Mouse (Mus musculus) midbrain, postnatal 0 days (tissue): ENCODE data around the gene Htr2a. TPM values are rescaled to one million over a fixed set of nuclear protein-coding genes. Genes with fewer than 3 reads are reported as not detected.

Source experiments
- ATAC-seq: fragments of 200-750 bp; cut with Nextera tagmentation; 2 replicates; pipeline ENCODE4 v1.8.0; 2017; ENCODE audit warnings: moderate number of reproducible peaks, mild to moderate bottlenecking, moderate TSS enrichment, moderate library complexity; ENCODE audit not compliant: low FRiP score
- DNase-seq: peaks from one replicate; pipeline ENCODE4 v3.0.0-alpha.2; 2015; ENCODE audit warnings: low spot score
- H3K27ac ChIP-seq: fragments of 300-500 bp; sonication (generic); 2 replicates; pipeline ENCODE4 v1.5.1; 2014; ENCODE audit warnings: low read depth, mild to moderate bottlenecking, low read length, mixed read lengths
- H3K27me3 ChIP-seq: fragments of 300-500 bp; sonication (generic); 2 replicates; pipeline ENCODE4 v1.6.1; 2014; ENCODE audit warnings: low read length, control low read depth, mixed read lengths; ENCODE audit not compliant: insufficient read depth
- H3K36me3 ChIP-seq: fragments of 300-500 bp; sonication (generic); 2 replicates; pipeline ENCODE4 v1.6.1; 2014; ENCODE audit warnings: low read length, control low read depth, mixed read lengths; ENCODE audit not compliant: insufficient read depth
- H3K4me1 ChIP-seq: fragments of 300-500 bp; sonication (generic); 2 replicates; pipeline ENCODE4 v1.6.1; 2014; ENCODE audit warnings: mild to moderate bottlenecking, control low read depth, antibody characterized with exemption, low read length, mixed read lengths; ENCODE audit not compliant: insufficient read depth
- H3K4me2 ChIP-seq: fragments of 300-500 bp; sonication (generic); 2 replicates; pipeline ENCODE4 v1.6.1; 2014; ENCODE audit warnings: low read depth, mild to moderate bottlenecking, low read length, mixed read lengths; ENCODE audit not compliant: poor library complexity, severe bottlenecking
- H3K4me3 ChIP-seq: fragments of 300-500 bp; sonication (generic); 2 replicates; pipeline ENCODE4 v1.5.1; 2014; ENCODE audit warnings: low read depth, mild to moderate bottlenecking, low read length, moderate library complexity
- H3K9ac ChIP-seq: fragments of 300-500 bp; sonication (generic); replicated peaks from 2 replicates; pipeline ENCODE4 v1.6.1; 2014; ENCODE audit warnings: mild to moderate bottlenecking, low read length, moderate library complexity, mixed read lengths; ENCODE audit not compliant: poor library complexity, severe bottlenecking
- H3K9me3 ChIP-seq: fragments of 300-500 bp; sonication (generic); 2 replicates; pipeline ENCODE4 v1.6.1; 2016; ENCODE audit warnings: low read length, control low read depth
- CTCF ChIP-seq: IDR thresholded peaks from 2 replicates; pipeline ENCODE4 v1.5.1; 2016; ENCODE audit warnings: antibody characterized with exemption, mild to moderate bottlenecking
- WGBS: fragments of 180-500 bp; shearing (Covaris S2); extraction: QIAGEN DNeasy Blood & Tissue Kit; methylation state at CpG from one replicate; pipeline ENCODE4 v1.1.7; 2014; 5-methylcytosine and 5-hydroxymethylcytosine counted together
- polyA plus RNA-seq: library from polyadenylated mRNA; unstranded; fragments of >200 nt; fragmentation: Nextera tagmentation; extraction: Ambion mirVana; gene quantifications from 2 replicates; pipeline ENCODE4 v1.2.1, GENCODE M21; 2015
- total RNA-seq: library from RNA; depleted of rRNA; stranded (reverse); fragments of >200 nt; gene quantifications from 2 replicates; pipeline ENCODE4 v1.2.3, GENCODE M21; 2014; rRNA removed

Gene Htr2a
- total and polyA plus RNA-seq, 2 experiments from 2014 or later, result 2.0 to 7.9 TPM

GRCm38 (mm10) chr14:74735471-74735870 is 94.8 kb downstream of the Htr2a start:
- H3K9me3 ChIP-seq, result no peaks in the 10 kb centered on the region
- no peak overlapping the region for H3K4me3 ChIP-seq
- H3K27me3 ChIP-seq, result no peaks in the 10 kb centered on the region
- no peaks in the 10 kb centered on the region for H3K4me1 ChIP-seq
- WGBS, result 91% methylated on average over 6 of the region's 6 CpGs
- H3K36me3 ChIP-seq, result peaks cover 10% of the 10 kb centered on the region
- H3K4me2 ChIP-seq, result no peak overlapping the region
- DNase-seq (no peak), ATAC-seq (no peak)
- TF ChIP-seq CTCF, result no peak
- H3K27ac ChIP-seq, result no peak overlapping the region
- no peak overlapping the region for H3K9ac ChIP-seq

- DNase-seq, result no peak
- H3K9ac ChIP-seq, result no peak overlapping the region
- no peak overlapping the region for H3K4me2 ChIP-seq
- no peak overlapping the region for H3K27ac ChIP-seq
- no peak overlapping the region for H3K4me3 ChIP-seq
- 97% methylated on average over 6 of the region's 6 CpGs for WGBS
- H3K9me3 ChIP-seq, result no peaks in the 10 kb centered on the region
- no peaks in the 10 kb centered on the region for H3K27me3 ChIP-seq
- H3K36me3 ChIP-seq, result peaks cover 17% of the 10 kb centered on the region
- no peak for TF ChIP-seq CTCF
- ATAC-seq, result no peak
- H3K4me1 ChIP-seq, result no peaks in the 10 kb centered on the region
Measured at GRCm38 (mm10) chr14:74736850-74737249, 96.2 kb downstream of the Htr2a start.

Other genes with a start within 250 kb of the Htr2a start
- 130 and 135 TPM in 2 replicates for gene Esd, start 91.5 kb downstream of the Htr2a start, total RNA-seq
- 192 and 195 TPM in 2 replicates for gene Esd, start 91.5 kb downstream of the Htr2a start, polyA plus RNA-seq